Mouse (Mus musculus) embryo, embryonic 11 days (tissue): ENCODE results near the gene 1700125H20Rik.
"Not testable (repeated sequence)": the region's sequence is repeated elsewhere in the genome, so short reads cannot be mapped to it uniquely, and the experiment has no call there.

Experiments
- DNase-seq: peaks from one replicate; pipeline ENCODE4 v3.0.0-alpha.2; 2015

1700125H20Rik gene

GRCm38 (mm10) chr11:85170058-85170740 lies at the start of gene 1700125H20Rik:
Gene 1700125H20Rik, plus strand, starts transcription at chr11:85170404.
- DNase-seq = peak; percentile 95

GRCm38 (mm10) chr11:85122073-85122472 lies 48.1 kb upstream of the 1700125H20Rik start:
- DNase-seq = no peak

- no peak for DNase-seq
Measured at GRCm38 (mm10) chr11:85123267-85123992, 46.8 kb upstream of the 1700125H20Rik start.

GRCm38 (mm10) chr11:85126257-85127102 lies 43.7 kb upstream of the 1700125H20Rik start:
- no peak for DNase-seq

GRCm38 (mm10) chr11:85128883-85129282 lies 41.3 kb upstream of the 1700125H20Rik start:
- no peak for DNase-seq

- DNase-seq = no peak
Measured at GRCm38 (mm10) chr11:85131542-85131941, 38.7 kb upstream of the 1700125H20Rik start.

- peak; percentile 39 for DNase-seq
Measured at GRCm38 (mm10) chr11:85138776-85139474, 31.3 kb upstream of the 1700125H20Rik start.

- DNase-seq = peak; percentile 98
Measured at GRCm38 (mm10) chr11:85139581-85140540, 30.3 kb upstream of the 1700125H20Rik start, which contains the start of gene Usp32. Gene Usp32, minus strand, starts transcription at chr11:85140161.

GRCm38 (mm10) chr11:85152256-85152930 lies 17.8 kb upstream of the 1700125H20Rik start:
- DNase-seq = no peak

GRCm38 (mm10) chr11:85157301-85157700 lies 12.9 kb upstream of the 1700125H20Rik start:
- DNase-seq = no peak

GRCm38 (mm10) chr11:85163014-85163413 lies 7.2 kb upstream of the 1700125H20Rik start:
- not testable (repeated sequence) for DNase-seq

- no peak for DNase-seq
Measured at GRCm38 (mm10) chr11:85164371-85164770, 5.8 kb upstream of the 1700125H20Rik start.

GRCm38 (mm10) chr11:85167503-85167902 lies 2.7 kb upstream of the 1700125H20Rik start:
- no peak for DNase-seq

- no peak for DNase-seq
Measured at GRCm38 (mm10) chr11:85170833-85171232, 629 bp downstream of the 1700125H20Rik start.

- DNase-seq = no peak
Measured at GRCm38 (mm10) chr11:85175941-85176340, 5.7 kb downstream of the 1700125H20Rik start.

GRCm38 (mm10) chr11:85177761-85178160 lies 7.6 kb downstream of the 1700125H20Rik start:
- no peak for DNase-seq

GRCm38 (mm10) chr11:85178413-85178812 lies 8.2 kb downstream of the 1700125H20Rik start:
- DNase-seq = no peak

- DNase-seq = peak; percentile 92
Measured at GRCm38 (mm10) chr11:85182617-85183283, 12.5 kb downstream of the 1700125H20Rik start.

- no peak for DNase-seq
Measured at GRCm38 (mm10) chr11:85183284-85183779, 13.1 kb downstream of the 1700125H20Rik start.

- DNase-seq = peak; percentile 71
Measured at GRCm38 (mm10) chr11:85184082-85184481, 13.9 kb downstream of the 1700125H20Rik start.
